Mouse (Mus musculus) midbrain, embryonic 11.5 days (tissue): ENCODE measurements at regions not wholly inside any gene's neighbourhood (a gene's known extent, or its start where the extent isn't known, plus 50 kb on each side); places are given as distances from the start of the nearest gene placed in this dataset.

Source experiments
- ATAC-seq: fragments of 200-750 bp; cut with Nextera tagmentation; 2 replicates; pipeline ENCODE4 v1.8.0; 2017; ENCODE audit warnings: moderate TSS enrichment, moderate library complexity; ENCODE audit not compliant: low FRiP score
- DNase-seq: peaks from one replicate; pipeline ENCODE4 v3.0.0; 2015; ENCODE audit warnings: low spot score; ENCODE audit errors: missing footprints
- H3K27ac ChIP-seq: fragments of 300-500 bp; sonication (generic); 2 replicates; pipeline ENCODE4 v1.5.1; 2014; ENCODE audit warnings: low read depth, low read length
- H3K27me3 ChIP-seq: fragments of 300-500 bp; sonication (generic); 2 replicates; pipeline ENCODE4 v1.6.1; 2014; ENCODE audit warnings: mild to moderate bottlenecking, low read length, moderate library complexity, mixed read lengths; ENCODE audit not compliant: control insufficient read depth, insufficient read depth
- H3K36me3 ChIP-seq: fragments of 300-500 bp; sonication (generic); 2 replicates; pipeline ENCODE4 v1.6.1; 2014; ENCODE audit warnings: mild to moderate bottlenecking, low read length, moderate library complexity, mixed read lengths; ENCODE audit not compliant: control insufficient read depth, insufficient read depth
- H3K4me1 ChIP-seq: fragments of 300-500 bp; sonication (generic); 2 replicates; pipeline ENCODE4 v1.6.1; 2014; ENCODE audit warnings: low read length; ENCODE audit not compliant: control insufficient read depth, insufficient read depth
- H3K4me2 ChIP-seq: fragments of 300-500 bp; sonication (generic); 2 replicates; pipeline ENCODE4 v1.6.1; 2014; ENCODE audit warnings: mild to moderate bottlenecking, moderate library complexity
- H3K4me3 ChIP-seq: fragments of 300-500 bp; sonication (generic); 2 replicates; pipeline ENCODE4 v1.5.1; 2014; ENCODE audit warnings: low read depth, low read length
- H3K9ac ChIP-seq: fragments of 300-500 bp; sonication (generic); 2 replicates; pipeline ENCODE4 v1.6.1; 2014; ENCODE audit warnings: low read length
- H3K9me3 ChIP-seq: fragments of 300-500 bp; sonication (generic); 2 replicates; pipeline ENCODE4 v1.6.1; 2016; ENCODE audit warnings: low read length; ENCODE audit not compliant: control insufficient read depth
- WGBS: fragments of 180-500 bp; shearing (Covaris S2); extraction: QIAGEN DNeasy Blood & Tissue Kit; methylation state at CpG from one replicate; pipeline ENCODE4 v1.1.7; 2014; 5-methylcytosine and 5-hydroxymethylcytosine counted together

GRCm38 (mm10) chr3:61849317-61849716, 483.6 kb upstream of the B430305J03Rik start:
- no peaks in the 10 kb centered on the region for H3K36me3 ChIP-seq
- ATAC-seq (no peak), DNase-seq (no peak)
- H3K27ac ChIP-seq: no peak overlapping the region
- H3K4me2 ChIP-seq: no peak overlapping the region
- H3K4me1 ChIP-seq: no peaks in the 10 kb centered on the region
- 92% methylated on average over 2 of the region's 2 CpGs for WGBS
- H3K9me3 ChIP-seq: no peaks in the 10 kb centered on the region
- no peak overlapping the region for H3K4me3 ChIP-seq
- no peaks in the 10 kb centered on the region for H3K27me3 ChIP-seq
- no peak overlapping the region for H3K9ac ChIP-seq

- Histone ChIP-seq H3K4me2 (no peak overlapping the region), H3K9ac (no peak overlapping the region), H3K27ac (no peak overlapping the region), H3K36me3 (no peaks in the 10 kb centered on the region), H3K4me3 (no peak overlapping the region), H3K27me3 (no peaks in the 10 kb centered on the region), H3K9me3 (no peaks in the 10 kb centered on the region), H3K4me1 (no peaks in the 10 kb centered on the region)
- 76% methylated on average over 3 of the region's 3 CpGs for WGBS
- no peak for DNase-seq
- ATAC-seq: no peak
These were observed 481.0 kb upstream of the B430305J03Rik start for GRCm38 (mm10) chr3:61846703-61847102.

- DNase-seq (peak; percentile 80), ATAC-seq (peak; percentile 78)
- H3K27me3 ChIP-seq: no peaks in the 10 kb centered on the region
- H3K9ac ChIP-seq: no peak overlapping the region
- H3K4me1 ChIP-seq: no peaks in the 10 kb centered on the region
- no peak overlapping the region for H3K4me2 ChIP-seq
- WGBS: 54% methylated on average over 3 of the region's 3 CpGs
- no peak overlapping the region for H3K4me3 ChIP-seq
- no peak overlapping the region for H3K27ac ChIP-seq
- H3K36me3 ChIP-seq: no peaks in the 10 kb centered on the region
- no peaks in the 10 kb centered on the region for H3K9me3 ChIP-seq
These were observed 473.7 kb upstream of the B430305J03Rik start for GRCm38 (mm10) chr3:61839355-61840009.

- Histone ChIP-seq H3K4me3 (no peak overlapping the region), H3K9ac (no peak overlapping the region), H3K27me3 (no peaks in the 10 kb centered on the region), H3K4me2 (no peak overlapping the region), H3K27ac (no peak overlapping the region), H3K9me3 (no peaks in the 10 kb centered on the region), H3K36me3 (no peaks in the 10 kb centered on the region), H3K4me1 (no peaks in the 10 kb centered on the region)
- DNase-seq: no peak
- ATAC-seq: no peak
These were observed 451.1 kb upstream of the B430305J03Rik start for GRCm38 (mm10) chr3:61816807-61817206.

- Histone ChIP-seq H3K9ac (no peak overlapping the region), H3K9me3 (no peaks in the 10 kb centered on the region), H3K4me3 (no peak overlapping the region), H3K4me1 (no peaks in the 10 kb centered on the region), H3K4me2 (no peak overlapping the region), H3K36me3 (no peaks in the 10 kb centered on the region), H3K27me3 (no peaks in the 10 kb centered on the region), H3K27ac (no peak overlapping the region)
- ATAC-seq (no peak), DNase-seq (no peak)
- WGBS: 81% methylated on average over 2 of the region's 2 CpGs
These were observed 430.3 kb upstream of the B430305J03Rik start for GRCm38 (mm10) chr3:61796021-61796420.

- no peak overlapping the region for H3K9ac ChIP-seq
- H3K27me3 ChIP-seq: no peaks in the 10 kb centered on the region
- DNase-seq (no peak), ATAC-seq (no peak)
- H3K36me3 ChIP-seq: no peaks in the 10 kb centered on the region
- H3K4me3 ChIP-seq: no peak overlapping the region
- H3K4me1 ChIP-seq: no peaks in the 10 kb centered on the region
- 83% methylated on average over 4 of the region's 4 CpGs for WGBS
- H3K27ac ChIP-seq: no peak overlapping the region
- H3K9me3 ChIP-seq: no peaks in the 10 kb centered on the region
- no peak overlapping the region for H3K4me2 ChIP-seq
These were observed 424.9 kb upstream of the B430305J03Rik start for GRCm38 (mm10) chr3:61790674-61791073.
